Mouse (Mus musculus): Measurements from ENCODE around the gene Rev1. TPM values are rescaled to one million over a fixed set of nuclear protein-coding genes. Genes with fewer than 3 reads are reported as not detected.

Rev1 gene
- total RNA-seq (2015; ENCODE audit: low replicate concordance) (56.2 and 59.8 TPM in 2 replicates), total RNA-seq (2017; ENCODE audit: low replicate concordance) (64.8 and 109 TPM in 2 replicates)

- ATAC-seq (replicated peaks; ENCODE audit: low FRiP score, poor library complexity, severe bottlenecking) = peak; percentile 78
These were observed at the start of gene Rev1 for GRCm38 (mm10) chr1:38129501-38130267. Rev1 (minus strand) TSS chr1:38129801.

GRCm38 (mm10) chr1:38178929-38179328, 49.3 kb upstream of the Rev1 start:
- ATAC-seq (replicated peaks; ENCODE audit: low FRiP score, poor library complexity, severe bottlenecking) = no peak

GRCm38 (mm10) chr1:38176077-38176476, 46.5 kb upstream of the Rev1 start:
- ATAC-seq (replicated peaks; ENCODE audit: low FRiP score, poor library complexity, severe bottlenecking) = no peak

- no peak for ATAC-seq (replicated peaks; ENCODE audit: low FRiP score, poor library complexity, severe bottlenecking)
These were observed 42.3 kb upstream of the Rev1 start for GRCm38 (mm10) chr1:38171874-38172273.

DNA sequence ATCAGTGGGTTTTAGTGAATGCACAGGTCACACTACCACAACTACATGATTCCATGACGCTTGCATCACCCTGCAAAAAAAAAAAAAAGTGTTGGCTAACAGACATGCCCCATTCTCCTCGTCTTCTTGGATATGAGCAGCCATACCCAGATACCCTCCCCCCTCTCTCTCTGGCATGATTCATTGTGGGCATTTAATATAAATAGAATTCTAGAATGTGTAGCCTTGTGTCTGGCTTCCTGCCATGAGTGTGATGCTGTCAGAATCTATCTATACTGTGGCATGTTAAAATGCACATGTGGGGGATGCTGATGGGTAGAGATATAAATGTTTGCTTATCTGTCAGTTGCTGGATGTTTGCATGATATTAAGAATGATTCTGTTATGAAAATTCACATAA, 36.1 kb upstream of the Rev1 start:
- no peak for ATAC-seq (replicated peaks; ENCODE audit: low FRiP score, poor library complexity, severe bottlenecking)

GRCm38 (mm10) chr1:38150086-38150485, 20.5 kb upstream of the Rev1 start:
- no peak for ATAC-seq (replicated peaks; ENCODE audit: low FRiP score, poor library complexity, severe bottlenecking)

DNA sequence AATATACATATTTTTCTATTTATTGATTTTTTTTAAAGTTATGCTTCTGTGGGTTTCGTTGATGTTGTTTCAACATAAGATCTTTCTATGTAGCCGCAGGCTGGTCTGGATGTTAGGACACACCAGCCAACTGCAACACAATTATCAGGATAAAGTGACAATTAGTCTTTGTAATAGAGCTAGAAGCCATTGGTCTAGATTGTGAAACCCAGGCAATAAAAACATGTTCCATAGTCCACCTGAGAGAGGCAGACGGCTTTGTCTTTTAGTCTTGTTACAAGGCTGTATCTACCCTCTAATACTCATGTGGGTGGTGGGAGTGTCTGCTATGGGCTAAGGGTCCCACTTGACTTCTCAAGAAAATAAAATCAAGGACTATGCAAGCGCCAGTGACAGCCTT, 16.4 kb upstream of the Rev1 start:
- ATAC-seq (replicated peaks; ENCODE audit: low FRiP score, poor library complexity, severe bottlenecking) = no peak

DNA sequence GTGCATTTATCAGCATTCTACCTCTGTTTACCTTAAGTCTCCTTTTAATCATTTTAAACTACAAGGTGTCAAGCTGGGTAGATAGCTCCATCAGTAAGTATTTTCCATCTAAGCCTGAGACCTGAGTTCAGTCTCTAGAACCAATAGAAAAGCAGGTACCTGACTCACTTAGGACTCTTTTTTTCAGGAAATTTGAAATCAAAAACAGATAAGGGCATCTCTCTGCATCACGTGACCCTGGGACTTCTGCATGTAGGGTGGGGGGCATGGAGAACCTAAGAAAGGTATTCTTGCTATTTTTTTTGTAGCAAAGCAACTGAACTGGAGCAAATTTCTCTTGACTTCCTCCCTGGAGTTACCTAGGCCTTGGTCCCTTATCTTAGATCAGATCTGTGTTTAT, 11.8 kb upstream of the Rev1 start:
- no peak for ATAC-seq (replicated peaks; ENCODE audit: low FRiP score, poor library complexity, severe bottlenecking)

DNA sequence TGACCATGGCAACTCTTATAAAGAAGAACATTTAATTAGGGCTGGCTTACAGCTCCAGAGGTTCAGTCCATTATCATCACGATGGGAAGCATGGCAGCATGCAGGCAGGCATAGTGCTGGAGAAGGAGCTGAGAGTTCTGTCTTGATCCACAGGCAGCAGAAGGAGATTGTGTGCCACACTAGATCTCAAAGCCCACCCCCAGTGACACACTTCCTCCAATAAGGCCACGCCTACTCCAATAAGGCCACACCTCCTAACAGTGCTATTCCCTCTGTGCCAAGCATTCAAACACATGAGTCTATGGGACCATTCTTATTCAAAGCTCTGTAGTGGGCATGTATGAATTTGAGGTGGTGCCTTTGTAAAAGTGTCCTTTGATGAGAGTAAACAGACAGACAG, 11.3 kb upstream of the Rev1 start:
- no peak for ATAC-seq (replicated peaks; ENCODE audit: low FRiP score, poor library complexity, severe bottlenecking)

DNA sequence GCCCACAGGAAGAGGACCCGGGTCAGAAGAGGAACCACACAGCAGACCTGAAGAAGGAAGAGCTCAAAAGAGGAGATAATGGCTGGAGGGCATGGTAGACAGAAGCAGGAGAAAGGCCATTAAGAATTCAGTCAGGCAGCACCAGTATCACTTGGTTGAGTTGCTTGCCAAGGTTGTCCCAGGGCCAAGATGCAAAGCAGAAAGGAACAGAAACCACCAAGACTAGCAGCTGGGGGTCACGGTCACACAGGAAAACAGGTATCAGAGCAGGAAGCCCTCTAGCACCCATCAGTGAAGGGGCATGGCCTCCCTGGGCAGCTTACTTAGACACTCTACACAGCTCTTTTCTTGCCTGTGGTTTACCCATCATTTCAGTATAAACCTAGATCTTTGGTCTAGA, 9.8 kb upstream of the Rev1 start:
- no peak for ATAC-seq (replicated peaks; ENCODE audit: low FRiP score, poor library complexity, severe bottlenecking)

- no peak for ATAC-seq (replicated peaks; ENCODE audit: low FRiP score, poor library complexity, severe bottlenecking)
These were observed 3.3 kb upstream of the Rev1 start for GRCm38 (mm10) chr1:38132942-38133341.

- peak; percentile 75 for ATAC-seq (replicated peaks; ENCODE audit: low FRiP score, poor library complexity, severe bottlenecking)
These were observed 1.3 kb upstream of the Rev1 start for GRCm38 (mm10) chr1:38130715-38131483.

DNA sequence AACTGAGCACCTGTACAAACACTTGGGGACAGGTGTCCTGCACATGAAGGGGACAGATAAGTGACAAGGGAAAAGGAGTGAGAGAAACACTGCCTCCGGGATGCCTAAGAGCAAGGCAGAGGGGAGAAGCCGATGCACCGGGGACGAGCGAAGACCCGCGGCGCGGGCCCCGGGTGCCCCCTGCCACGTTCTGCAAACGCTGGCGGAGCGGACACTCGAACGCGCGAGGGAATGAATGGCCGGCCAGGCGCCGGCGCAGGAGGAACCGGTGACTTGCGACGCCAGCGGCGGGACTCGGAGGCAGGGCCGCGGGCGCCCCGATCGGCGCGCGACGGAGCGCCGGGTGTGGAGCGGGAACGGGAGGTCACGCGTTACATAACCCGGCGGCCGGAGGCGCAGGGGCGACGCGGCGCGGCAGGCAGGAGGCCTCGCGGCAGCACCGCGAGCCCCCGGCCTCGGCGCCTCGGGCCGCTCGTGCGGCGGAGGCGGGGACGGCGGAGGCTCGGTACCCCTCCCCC, 623 bp downstream of the Rev1 start:
- no peak; the same call in 1 of the 2 replicates for ATAC-seq (replicated peaks; ENCODE audit: low FRiP score, poor library complexity, severe bottlenecking)

DNA sequence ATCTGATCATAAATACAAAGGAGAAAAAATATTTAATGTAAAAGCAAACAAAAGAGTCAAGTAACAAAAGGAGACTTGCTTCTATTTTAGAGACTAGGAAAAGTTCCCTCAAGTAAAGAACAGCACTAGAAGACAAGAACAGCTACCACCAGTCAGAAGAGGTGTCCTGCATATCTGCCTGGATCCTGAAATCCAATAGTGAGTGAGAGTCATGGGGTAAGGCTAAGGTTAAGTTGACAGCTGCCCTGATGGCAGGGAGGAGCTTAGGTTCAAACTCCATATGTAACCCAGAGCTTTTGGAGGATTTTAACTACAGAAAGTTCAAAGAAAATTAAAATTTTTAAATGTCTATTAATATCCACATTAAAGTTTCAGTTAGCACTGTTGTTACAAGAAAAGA, 2.6 kb downstream of the Rev1 start:
- ATAC-seq (replicated peaks; ENCODE audit: low FRiP score, poor library complexity, severe bottlenecking) = no peak

GRCm38 (mm10) chr1:38126426-38126825, 3.2 kb downstream of the Rev1 start:
- ATAC-seq (replicated peaks; ENCODE audit: low FRiP score, poor library complexity, severe bottlenecking) = no peak

DNA sequence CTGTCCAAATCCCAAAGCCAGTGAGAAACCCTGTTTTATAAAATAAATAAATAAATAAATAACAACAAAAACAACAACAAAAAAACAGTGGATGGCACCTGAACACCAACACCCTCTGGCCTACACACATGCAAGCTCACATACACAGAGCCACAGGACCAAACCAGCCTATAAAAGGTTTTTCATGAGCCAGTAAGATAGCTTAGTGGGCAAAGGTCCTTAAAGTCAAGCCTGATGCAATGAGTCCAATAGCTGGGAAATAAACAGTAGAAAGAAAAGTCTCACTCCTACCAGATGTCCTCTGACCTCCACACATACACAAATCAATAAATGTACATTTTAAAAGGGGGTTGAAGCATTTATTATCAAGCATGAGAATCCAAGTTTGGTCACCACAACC, 5.3 kb downstream of the Rev1 start:
- ATAC-seq (replicated peaks; ENCODE audit: low FRiP score, poor library complexity, severe bottlenecking) = no peak

GRCm38 (mm10) chr1:38120877-38121276, 8.7 kb downstream of the Rev1 start:
- ATAC-seq (replicated peaks; ENCODE audit: low FRiP score, poor library complexity, severe bottlenecking) = no peak

DNA sequence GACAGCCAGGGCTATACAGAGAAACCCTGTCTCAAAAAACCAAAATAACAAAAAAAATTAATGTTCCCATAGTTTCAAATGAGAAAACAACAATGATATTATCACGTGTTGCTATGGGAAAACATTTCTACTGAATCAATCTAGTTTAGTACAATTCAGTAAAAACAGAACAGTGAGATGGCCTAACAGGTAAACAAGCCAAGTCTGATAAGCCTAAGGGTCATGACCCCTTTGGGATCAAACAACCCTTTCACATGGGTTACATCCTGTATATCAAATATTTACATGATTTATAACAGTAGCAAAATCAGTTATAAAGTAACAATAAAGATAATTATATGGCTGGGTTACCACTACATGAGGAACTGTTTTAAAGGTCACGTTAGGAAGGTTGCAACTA, 11.0 kb downstream of the Rev1 start:
- no peak for ATAC-seq (replicated peaks; ENCODE audit: low FRiP score, poor library complexity, severe bottlenecking)

GRCm38 (mm10) chr1:38109786-38110185, 19.8 kb downstream of the Rev1 start:
- ATAC-seq (replicated peaks; ENCODE audit: low FRiP score, poor library complexity, severe bottlenecking) = no peak

GRCm38 (mm10) chr1:38103813-38104212, 25.8 kb downstream of the Rev1 start:
- no peak for ATAC-seq (replicated peaks; ENCODE audit: low FRiP score, poor library complexity, severe bottlenecking)

- no peak for ATAC-seq (replicated peaks; ENCODE audit: low FRiP score, poor library complexity, severe bottlenecking)
These were observed 26.4 kb downstream of the Rev1 start for GRCm38 (mm10) chr1:38103214-38103613.
